Mouse (Mus musculus) splenic B cell, adult 2 months (primary cell): ENCODE results near the gene Zfp46.

Source experiments
- DNase-seq: peaks from one replicate; pipeline ENCODE4 v3.0.0-alpha.2; 2011; ENCODE audit warnings: low read depth, low spot score
- H3K27me3 ChIP-seq: 2 replicates; pipeline ENCODE4 v1.6.1; 2012; ENCODE audit warnings: mild to moderate bottlenecking, low read length, moderate library complexity, mixed read lengths; ENCODE audit not compliant: control insufficient read depth, poor library complexity, insufficient read depth, severe bottlenecking
- H3K36me3 ChIP-seq: 2 replicates; pipeline ENCODE4 v1.6.1; 2012; ENCODE audit warnings: mild to moderate bottlenecking, low read length, moderate library complexity, mixed read lengths; ENCODE audit not compliant: control insufficient read depth, poor library complexity, insufficient read depth, severe bottlenecking

The Zfp46 gene

DNA sequence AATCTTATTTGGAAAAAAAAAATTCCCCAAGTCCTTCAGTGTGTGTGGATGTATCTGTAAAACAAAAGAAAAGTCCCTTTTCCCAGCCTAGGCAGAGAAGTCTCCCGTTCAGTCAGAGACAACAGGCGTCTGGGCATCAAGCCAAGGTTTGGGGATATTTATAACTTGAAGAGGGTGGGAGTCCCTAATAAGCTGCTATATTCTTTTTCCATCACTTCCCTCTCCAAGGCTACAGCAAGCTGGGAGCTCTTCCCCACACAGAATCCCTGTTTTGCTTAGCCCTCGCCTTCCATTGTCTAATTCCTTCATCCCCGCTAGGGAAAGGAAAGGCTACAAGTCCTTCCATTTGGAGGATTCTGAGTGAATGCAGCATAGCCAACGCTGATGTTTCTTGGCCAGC is at the start of gene Zfp46:
Gene Zfp46 (plus strand): TSS at position 229 of the 400 bp plus-strand sequence.
- no peak for DNase-seq
- Histone ChIP-seq H3K27me3 (no peaks in the 10 kb centered on the region), H3K36me3 (no peaks in the 10 kb centered on the region)

DNA sequence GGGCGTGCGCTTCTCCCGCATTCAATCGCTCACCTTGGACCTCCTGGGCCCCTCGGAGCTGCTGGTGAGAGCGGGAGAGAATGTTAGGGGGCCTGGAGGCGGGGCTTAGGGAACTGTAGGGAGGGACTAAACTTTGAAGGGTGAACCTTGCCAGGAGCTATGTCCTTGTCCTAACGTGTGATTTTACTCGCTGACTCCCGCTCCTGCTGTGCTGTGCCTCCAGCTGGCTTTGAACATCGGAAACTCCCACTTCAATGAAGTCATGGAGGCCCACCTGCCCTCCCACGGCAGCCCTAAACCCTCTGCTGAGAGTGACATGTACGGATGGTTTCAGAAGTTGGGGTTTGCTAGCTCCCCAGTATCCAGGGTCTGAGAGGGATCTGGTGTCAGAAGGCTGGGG is 45.8 kb upstream of the Zfp46 start:
- Histone ChIP-seq H3K36me3 (no peaks in the 10 kb centered on the region), H3K27me3 (no peaks in the 10 kb centered on the region; the same call in 1 of the 2 replicates)
- DNase-seq, result no peak

GRCm38 (mm10) chr4:136239111-136239510 is 45.4 kb upstream of the Zfp46 start:
- no peaks in the 10 kb centered on the region for H3K36me3 ChIP-seq
- DNase-seq, result no peak
- H3K27me3 ChIP-seq, result no peaks in the 10 kb centered on the region; the same call in 1 of the 2 replicates

GRCm38 (mm10) chr4:136239622-136240021 is 44.9 kb upstream of the Zfp46 start:
- H3K36me3 ChIP-seq, result no peaks in the 10 kb centered on the region
- H3K27me3 ChIP-seq, result no peaks in the 10 kb centered on the region; the same call in 1 of the 2 replicates
- peak; percentile 83 for DNase-seq

- no peaks in the 10 kb centered on the region; the same call in 1 of the 2 replicates for H3K27me3 ChIP-seq
- DNase-seq, result no peak
- H3K36me3 ChIP-seq, result no peaks in the 10 kb centered on the region
Measured at GRCm38 (mm10) chr4:136240123-136240522, 44.4 kb upstream of the Zfp46 start.

- no peak for DNase-seq
- no peaks in the 10 kb centered on the region; the same call in 1 of the 2 replicates for H3K27me3 ChIP-seq
Measured at GRCm38 (mm10) chr4:136240955-136241354, 43.5 kb upstream of the Zfp46 start.

GRCm38 (mm10) chr4:136242065-136242703 is 42.3 kb upstream of the Zfp46 start:
- H3K36me3 ChIP-seq, result no peaks in the 10 kb centered on the region
- peak; percentile 63 for DNase-seq
- H3K27me3 ChIP-seq, result no peaks in the 10 kb centered on the region; the same call in 1 of the 2 replicates

More at GRCm38 (mm10) chr4:136240955-136241354, 43.5 kb upstream of the Zfp46 start:
- no peaks in the 10 kb centered on the region for H3K36me3 ChIP-seq

DNA sequence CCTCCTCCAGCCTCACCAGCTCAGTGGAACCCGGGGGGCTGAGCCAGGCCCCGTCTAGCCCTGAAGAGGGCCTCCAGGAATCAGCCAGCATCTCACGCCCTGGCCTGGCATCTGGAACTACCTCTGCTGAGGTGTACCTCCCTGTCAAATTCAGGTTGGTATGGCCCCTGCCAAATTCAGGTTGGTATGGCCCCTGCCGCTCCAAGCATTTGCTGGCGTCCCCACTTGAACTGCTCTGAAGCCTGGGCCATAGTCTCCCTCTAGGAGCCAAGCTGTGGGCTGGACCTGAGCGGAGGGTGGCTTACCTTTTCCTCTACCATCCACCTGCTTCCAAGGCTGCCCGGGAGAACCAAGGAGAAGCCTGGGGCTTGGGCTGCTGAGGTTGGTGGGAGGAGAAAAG is 41.8 kb upstream of the Zfp46 start:
- Histone ChIP-seq H3K27me3 (no peaks in the 10 kb centered on the region; the same call in 1 of the 2 replicates), H3K36me3 (no peaks in the 10 kb centered on the region)
- no peak for DNase-seq

- Histone ChIP-seq H3K27me3 (no peaks in the 10 kb centered on the region; the same call in 1 of the 2 replicates), H3K36me3 (no peaks in the 10 kb centered on the region)
- no peak for DNase-seq
Measured at GRCm38 (mm10) chr4:136244208-136244607, 40.3 kb upstream of the Zfp46 start.

DNA sequence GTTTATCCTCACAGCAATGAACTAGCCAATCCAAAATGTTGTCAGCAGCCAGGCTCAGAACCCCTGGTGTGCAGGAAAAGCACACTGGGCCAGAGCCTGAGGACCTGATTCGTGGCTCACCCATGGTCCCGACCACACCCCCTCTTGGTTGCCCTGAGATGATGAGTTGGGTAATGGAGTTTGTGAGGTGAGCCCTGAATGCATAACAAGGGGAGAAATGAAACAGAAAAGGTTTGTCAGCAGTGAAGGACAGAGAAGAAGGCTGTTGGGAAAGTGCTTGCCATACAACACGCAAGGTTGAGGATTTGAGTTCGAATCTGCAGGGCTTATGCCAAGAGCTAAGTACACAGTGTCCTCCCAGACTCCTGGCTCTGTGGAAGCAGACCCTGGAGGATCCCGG is 38.8 kb upstream of the Zfp46 start:
- DNase-seq, result no peak
- no peaks in the 10 kb centered on the region; the same call in 1 of the 2 replicates for H3K27me3 ChIP-seq
- H3K36me3 ChIP-seq, result no peaks in the 10 kb centered on the region

- Histone ChIP-seq H3K36me3 (no peaks in the 10 kb centered on the region), H3K27me3 (no peaks in the 10 kb centered on the region; the same call in 1 of the 2 replicates)
- DNase-seq, result no peak
Measured at GRCm38 (mm10) chr4:136246568-136246969, 37.9 kb upstream of the Zfp46 start.

DNA sequence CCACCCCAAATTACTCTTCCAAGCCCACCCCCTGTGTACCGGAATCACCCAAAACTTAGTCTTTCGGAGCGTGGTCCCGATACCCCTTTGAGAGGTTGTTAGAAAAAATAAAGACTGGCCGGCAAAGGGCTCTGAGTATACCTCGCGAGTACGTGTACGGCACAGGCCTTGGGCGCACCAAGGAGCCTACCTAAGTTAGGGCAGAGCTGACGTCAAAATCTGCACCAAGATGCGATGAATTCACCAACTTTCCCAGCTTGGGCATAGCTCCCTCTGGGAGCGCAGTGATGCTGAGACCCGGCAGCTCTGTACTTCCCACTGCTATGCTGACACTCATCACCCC is 37.1 kb upstream of the Zfp46 start:
- no peak for DNase-seq
- no peaks in the 10 kb centered on the region; the same call in 1 of the 2 replicates for H3K27me3 ChIP-seq
- H3K36me3 ChIP-seq, result no peaks in the 10 kb centered on the region

GRCm38 (mm10) chr4:136247729-136248463 is 36.6 kb upstream of the Zfp46 start, which contains the start of gene Tcea3:
TSS of gene Tcea3 (plus strand) at chr4:136247729.
- no peak for DNase-seq
- Histone ChIP-seq H3K27me3 (no peaks in the 10 kb centered on the region; the same call in 1 of the 2 replicates), H3K36me3 (no peaks in the 10 kb centered on the region)

- no peak for DNase-seq
- no peaks in the 10 kb centered on the region for H3K36me3 ChIP-seq
Measured at GRCm38 (mm10) chr4:136248464-136249331, 35.8 kb upstream of the Zfp46 start.

More at GRCm38 (mm10) chr4:136248464-136249331, 35.8 kb upstream of the Zfp46 start:
- no peaks in the 10 kb centered on the region; the same call in 1 of the 2 replicates for H3K27me3 ChIP-seq
